Mouse (Mus musculus): ENCODE measurements around the gene Uvrag. TPM values are rescaled to one million over a fixed set of nuclear protein-coding genes. Genes with fewer than 3 reads are reported as not detected.

Gene Uvrag
- total RNA-seq, 2 experiments from 2014 or later: 18.4 to 25.0 TPM

GRCm38 (mm10) chr7:98843649-98844048, 297.3 kb downstream of the Uvrag start:
- no peak for DNase-seq

GRCm38 (mm10) chr7:98842997-98843396, 297.9 kb downstream of the Uvrag start:
- no peak for DNase-seq

- no peak for DNase-seq
Measured at GRCm38 (mm10) chr7:98841802-98842201, 299.1 kb downstream of the Uvrag start.

GRCm38 (mm10) chr7:98840771-98841170, 300.2 kb downstream of the Uvrag start:
- no peak for DNase-seq

GRCm38 (mm10) chr7:98839312-98839711, 301.6 kb downstream of the Uvrag start:
- DNase-seq: no peak

- DNase-seq: peak; percentile 65
Measured at GRCm38 (mm10) chr7:98838729-98839141, 302.2 kb downstream of the Uvrag start.

- peak; percentile 85 for DNase-seq
Measured at GRCm38 (mm10) chr7:98837901-98838300, 303.0 kb downstream of the Uvrag start.

- DNase-seq: peak; percentile 89
Measured at GRCm38 (mm10) chr7:98836646-98837045, 304.3 kb downstream of the Uvrag start.

GRCm38 (mm10) chr7:98835519-98836441, 305.2 kb downstream of the Uvrag start:
- DNase-seq: no peak

Other genes starting within 250 kb of the Uvrag start
- 10 to 100 TPM; 11.4 to 15.6 TPM for gene Dgat2, start 41.6 kb upstream of the Uvrag start, total RNA-seq (2021)
- under 1 TPM in 1 of 2 experiments, not detected in 1; 0.41 TPM for gene Mogat2, start 97.5 kb upstream of the Uvrag start, total RNA-seq (2021)
- 1 to 10 TPM; 5.6 to 7.0 TPM for gene Map6, start 126.3 kb upstream of the Uvrag start, total RNA-seq (2021)
- gene Serpinh1, start 212.1 kb upstream of the Uvrag start, total RNA-seq (2021): 100 to 1,000 TPM; 292 to 416 TPM
- gene Gdpd5, start 240.3 kb upstream of the Uvrag start, total RNA-seq (2021): 1 to 10 TPM; 8.2 to 9.8 TPM

Measured in gastrocnemius, postnatal 10 days (tissue).